Mouse (Mus musculus): ENCODE results near the gene Rtn1. TPM values are rescaled to one million over a fixed set of nuclear protein-coding genes. Genes with fewer than 3 reads are reported as not detected.

Rtn1 gene
- total RNA-seq, 2 experiments from 2014 or later: not detected

DNA sequence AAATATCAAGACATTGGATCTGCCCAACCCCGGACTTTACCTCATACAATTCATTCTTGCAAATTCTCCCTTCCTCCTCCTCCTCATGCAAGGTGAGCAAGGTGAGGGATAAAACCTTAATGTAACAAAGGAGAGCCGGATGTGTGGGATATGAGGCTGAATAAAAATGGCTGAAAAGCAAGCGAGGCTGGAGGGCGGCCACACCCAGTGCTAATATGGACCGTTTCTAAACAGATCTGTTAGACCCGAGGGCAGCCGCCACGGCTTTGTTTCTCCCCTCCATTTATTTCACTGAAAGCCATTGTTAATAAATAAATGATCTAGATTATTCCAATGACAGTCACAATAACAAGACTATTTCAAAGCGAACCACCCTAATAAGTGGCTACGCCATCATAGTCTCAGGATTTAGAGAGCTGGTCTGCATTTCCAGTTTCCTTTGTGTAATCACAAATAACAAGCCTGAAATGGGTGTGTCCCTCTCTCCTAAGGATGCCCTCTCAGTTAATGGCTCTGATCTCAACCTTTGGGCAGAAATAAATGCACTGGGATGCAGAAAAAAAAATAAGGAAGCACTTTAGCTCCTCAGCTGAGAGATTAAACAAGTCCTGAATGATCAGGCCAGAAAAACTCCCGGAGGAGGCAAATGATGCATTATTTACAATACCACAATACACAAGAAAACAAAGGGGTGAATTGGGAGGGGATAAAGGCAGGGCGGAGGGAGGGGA, 173.1 kb downstream of the Rtn1 start:
- ATAC-seq (replicated peaks; ENCODE audit: low FRiP score, poor library complexity, severe bottlenecking): no peak

DNA sequence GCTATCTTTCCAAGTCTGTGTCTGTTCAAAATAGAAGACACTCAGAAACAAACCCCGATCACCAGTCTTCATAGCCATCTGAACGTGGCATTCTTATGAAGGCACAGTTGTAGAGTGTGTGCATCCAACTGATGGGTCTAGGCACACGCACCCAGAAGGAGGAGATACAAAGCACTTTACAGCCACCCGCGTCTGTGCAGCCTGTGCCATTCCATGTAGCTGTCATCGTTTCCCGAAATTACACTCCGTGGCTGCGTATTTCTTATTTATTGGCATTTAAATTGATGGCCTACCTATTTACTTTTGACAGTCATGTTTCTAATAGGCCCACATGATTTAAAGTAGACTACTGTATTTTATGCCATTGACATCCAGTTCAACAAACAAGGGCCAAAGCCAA, 173.9 kb downstream of the Rtn1 start:
- no peak for ATAC-seq (replicated peaks; ENCODE audit: low FRiP score, poor library complexity, severe bottlenecking)

DNA sequence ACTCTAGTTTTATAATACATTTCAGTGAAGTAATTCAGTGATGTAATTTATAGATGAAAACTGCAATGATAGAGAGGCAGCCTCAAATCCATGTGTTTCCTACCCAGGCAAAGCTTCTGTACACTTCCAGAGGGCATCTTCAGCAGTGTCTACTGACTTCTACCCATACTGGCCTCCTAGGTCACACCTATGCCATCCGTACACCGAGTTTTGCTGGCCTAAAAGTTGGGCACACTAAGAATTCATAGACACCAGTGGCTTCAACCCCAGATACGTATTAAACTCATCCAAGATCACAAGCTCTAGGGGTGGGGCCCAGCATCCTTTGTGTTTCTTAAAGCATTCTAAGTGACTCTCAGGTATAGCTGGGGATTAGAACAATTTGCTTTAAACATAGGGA, 174.7 kb downstream of the Rtn1 start:
- no peak for ATAC-seq (replicated peaks; ENCODE audit: low FRiP score, poor library complexity, severe bottlenecking)

DNA sequence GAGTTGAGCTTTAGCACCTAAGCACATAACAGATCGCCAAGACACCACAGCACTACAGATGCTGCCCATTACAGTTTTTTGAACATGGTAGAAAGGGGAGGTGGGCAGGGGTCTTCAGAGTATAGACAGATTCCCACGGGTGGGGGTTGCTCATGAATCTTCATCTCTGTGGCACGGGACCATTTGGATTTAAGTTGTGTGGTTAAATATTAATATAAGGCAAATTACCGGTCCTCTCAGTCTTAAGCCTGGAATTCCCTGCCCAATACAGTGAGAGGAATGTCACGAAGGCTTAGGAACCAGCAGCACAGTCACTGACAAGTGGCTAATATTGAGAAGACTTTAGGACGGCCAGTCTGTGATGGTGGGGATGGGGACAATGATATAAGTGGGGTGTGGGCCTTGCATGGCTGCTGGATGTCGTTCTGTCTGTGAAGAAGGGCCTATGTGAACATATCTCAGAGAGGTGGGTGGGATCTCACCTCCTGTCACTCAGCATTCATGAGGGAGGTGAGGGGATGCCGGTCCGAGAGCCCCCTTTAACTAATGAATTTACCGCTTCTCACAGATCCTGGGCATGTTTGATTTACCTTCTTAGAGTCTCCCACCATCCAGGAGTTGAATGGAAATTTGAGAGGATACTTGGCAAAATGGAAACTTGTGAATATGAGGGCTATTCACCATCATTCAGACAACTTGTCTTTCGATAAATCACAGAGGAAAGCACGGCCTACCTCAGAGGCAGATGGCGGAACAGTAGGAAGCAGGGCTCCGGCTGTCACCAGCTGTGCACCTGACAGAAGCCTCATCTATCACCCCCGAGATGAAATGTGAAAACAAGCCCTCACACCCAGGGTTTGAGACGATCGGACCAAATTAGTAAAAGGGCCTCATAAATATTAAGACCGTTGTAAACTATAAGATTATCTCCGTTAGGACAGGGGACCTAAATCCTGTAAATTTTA, 175.7 kb downstream of the Rtn1 start:
- no peak for ATAC-seq (replicated peaks; ENCODE audit: low FRiP score, poor library complexity, severe bottlenecking)

DNA sequence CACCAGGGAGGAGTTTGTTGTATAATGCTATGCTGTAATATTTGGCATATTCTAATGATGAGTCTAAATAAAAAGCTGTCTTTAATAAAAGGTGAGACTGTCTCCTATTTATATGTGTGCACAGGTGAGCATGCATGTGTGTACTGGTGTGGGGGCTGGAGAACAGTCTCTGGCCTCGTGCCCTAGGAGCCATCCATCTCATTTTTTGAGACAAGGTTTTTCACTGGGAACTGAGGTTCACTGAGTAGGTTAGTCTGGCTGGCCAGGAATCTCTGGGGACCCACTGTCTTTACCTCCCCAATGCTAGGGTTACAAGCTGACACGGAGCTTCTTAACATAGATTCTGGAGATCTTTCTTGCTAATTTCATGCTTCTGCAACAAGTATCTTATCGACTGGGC, 176.7 kb downstream of the Rtn1 start:
- no peak for ATAC-seq (replicated peaks; ENCODE audit: low FRiP score, poor library complexity, severe bottlenecking)

DNA sequence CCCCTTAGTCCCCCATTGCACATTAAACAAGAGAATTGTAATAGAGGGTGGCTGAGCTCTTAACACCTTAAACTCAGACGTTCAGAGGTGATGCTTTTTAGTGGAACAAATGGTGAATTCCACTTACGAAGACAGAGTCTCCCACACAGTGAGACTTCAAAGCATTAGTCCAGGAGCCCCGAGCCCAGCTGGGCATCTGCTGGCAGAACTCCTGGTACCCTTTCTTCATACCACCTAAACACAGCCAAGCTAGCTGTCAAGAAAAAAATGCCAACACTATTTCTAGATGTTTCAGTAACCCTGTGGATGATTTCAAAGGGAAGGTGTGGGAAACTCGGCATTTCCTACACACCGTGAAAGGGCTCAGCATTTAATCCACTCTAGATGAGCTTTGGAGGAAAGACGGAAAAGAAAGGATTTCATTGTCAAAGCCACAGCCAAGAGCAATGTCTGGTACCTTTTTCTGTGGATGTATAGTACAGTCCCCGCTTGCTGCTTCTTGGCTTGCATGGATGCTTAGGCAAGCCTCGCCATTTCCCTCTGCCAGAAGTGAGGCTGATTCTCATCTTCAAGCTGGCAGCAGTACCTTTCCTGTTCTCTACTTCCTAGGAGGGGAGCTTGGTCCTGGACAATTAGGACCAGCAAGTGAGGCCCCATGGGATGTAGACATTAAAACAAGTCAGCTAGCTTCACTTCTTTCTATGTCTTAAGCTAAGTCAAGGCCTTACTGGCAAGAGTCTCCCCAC, 179.2 kb downstream of the Rtn1 start:
- ATAC-seq (replicated peaks; ENCODE audit: low FRiP score, poor library complexity, severe bottlenecking): no peak

DNA sequence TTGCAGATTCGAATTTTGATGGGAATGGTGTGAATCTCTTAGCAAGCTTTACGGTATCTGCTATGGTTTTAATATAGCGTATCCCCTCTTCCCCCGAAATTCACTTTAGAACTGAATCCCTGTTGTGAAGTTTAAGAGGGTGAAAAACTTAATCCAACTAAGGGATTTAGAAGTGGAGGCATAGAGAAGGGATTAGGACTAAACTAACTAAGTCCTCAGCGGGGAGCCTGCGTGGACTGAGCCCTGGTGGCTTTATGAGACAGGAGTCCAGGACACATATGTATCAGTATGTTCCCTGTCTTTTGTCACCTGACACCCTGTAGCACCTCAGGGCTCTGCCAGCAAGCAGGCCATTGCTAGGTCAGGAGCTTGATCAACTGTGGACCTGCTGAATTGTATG, 181.1 kb downstream of the Rtn1 start:
- ATAC-seq (replicated peaks; ENCODE audit: low FRiP score, poor library complexity, severe bottlenecking): no peak

DNA sequence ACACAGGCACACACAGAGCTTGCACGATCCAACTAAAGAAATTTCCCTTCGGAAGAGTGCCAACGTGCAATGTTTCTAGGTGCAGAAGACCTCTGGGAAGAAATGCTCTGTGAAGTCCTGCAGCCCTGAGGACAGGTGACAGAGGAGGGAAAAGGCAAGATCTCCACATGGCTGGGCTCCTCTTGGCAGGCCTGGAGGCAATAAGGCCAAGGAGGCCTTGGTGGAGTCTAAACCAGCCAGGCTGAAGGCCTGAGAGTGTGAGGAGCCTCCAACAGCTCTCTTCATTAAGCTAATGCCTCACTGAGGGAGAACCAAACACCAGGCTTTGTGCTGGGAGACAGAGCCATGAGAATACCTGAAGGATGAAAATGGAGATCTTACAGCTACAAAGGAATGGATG, 183.5 kb downstream of the Rtn1 start:
- ATAC-seq (replicated peaks; ENCODE audit: low FRiP score, poor library complexity, severe bottlenecking): no peak

DNA sequence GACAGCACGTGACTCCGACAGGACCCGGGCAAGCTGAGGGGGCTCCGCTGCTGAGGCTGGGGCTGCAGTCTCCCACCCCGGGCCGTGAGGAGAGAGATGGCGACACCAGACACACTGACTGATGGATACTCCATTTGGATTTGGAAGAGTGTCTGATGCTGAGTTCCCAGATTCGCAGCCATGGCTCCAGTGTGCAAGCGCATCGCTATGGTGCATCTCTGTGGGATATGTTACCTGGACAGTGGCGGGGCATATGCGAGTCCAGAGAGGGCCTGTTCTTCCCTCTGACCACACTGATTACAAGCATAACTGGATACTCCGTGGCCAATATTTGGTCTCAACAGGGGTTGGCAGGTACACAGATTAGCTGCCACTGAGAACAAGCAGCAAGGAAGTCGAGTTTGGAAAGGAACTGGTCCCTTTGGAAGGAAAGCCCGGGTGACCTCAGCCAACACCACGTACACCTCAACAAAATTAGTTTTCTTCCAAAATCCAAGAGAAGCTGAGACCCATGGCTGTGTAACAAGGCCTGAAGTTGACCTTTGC, 185.2 kb downstream of the Rtn1 start:
- ATAC-seq (replicated peaks; ENCODE audit: low FRiP score, poor library complexity, severe bottlenecking): no peak

DNA sequence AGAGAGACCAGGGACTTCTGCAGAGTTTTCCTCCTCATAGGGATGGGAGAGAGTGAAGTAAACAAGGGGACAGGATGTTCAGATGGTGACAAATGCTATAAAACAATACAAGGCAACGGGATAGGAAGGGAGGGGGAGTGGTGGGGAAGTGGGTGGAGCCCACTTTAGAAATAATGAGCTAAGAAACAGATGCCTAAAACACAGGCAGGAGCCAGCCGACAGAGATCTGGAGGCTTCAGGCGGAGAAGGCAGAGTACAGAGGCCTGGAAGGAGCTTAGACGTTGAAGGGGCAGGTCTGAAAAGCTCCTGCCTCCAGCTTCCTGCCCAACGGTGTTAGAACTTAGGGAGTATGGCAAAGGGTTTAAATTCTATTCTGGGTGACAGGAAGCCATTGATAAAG, 195.3 kb downstream of the Rtn1 start:
- ATAC-seq (replicated peaks; ENCODE audit: low FRiP score, poor library complexity, severe bottlenecking): no peak

DNA sequence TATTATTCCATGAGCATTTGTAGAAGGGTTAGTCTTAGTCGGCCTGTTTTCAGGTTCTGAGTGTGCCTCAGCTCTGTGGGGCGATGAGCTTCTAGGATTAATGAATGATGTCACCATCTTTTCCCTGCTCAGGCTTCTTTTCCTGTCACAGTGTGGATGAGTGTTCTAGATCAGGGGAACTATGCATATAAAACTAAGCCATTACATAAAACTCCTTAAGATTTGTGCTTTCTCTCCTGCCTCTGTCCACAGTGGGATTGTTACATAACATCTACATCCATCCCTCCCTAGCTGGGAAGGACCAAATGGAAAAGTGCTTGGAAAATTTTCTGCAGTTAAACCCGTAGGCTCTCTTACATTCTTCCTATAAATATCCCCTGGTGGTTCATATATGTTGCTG, 208.0 kb downstream of the Rtn1 start:
- no peak for ATAC-seq (replicated peaks; ENCODE audit: low FRiP score, poor library complexity, severe bottlenecking)

DNA sequence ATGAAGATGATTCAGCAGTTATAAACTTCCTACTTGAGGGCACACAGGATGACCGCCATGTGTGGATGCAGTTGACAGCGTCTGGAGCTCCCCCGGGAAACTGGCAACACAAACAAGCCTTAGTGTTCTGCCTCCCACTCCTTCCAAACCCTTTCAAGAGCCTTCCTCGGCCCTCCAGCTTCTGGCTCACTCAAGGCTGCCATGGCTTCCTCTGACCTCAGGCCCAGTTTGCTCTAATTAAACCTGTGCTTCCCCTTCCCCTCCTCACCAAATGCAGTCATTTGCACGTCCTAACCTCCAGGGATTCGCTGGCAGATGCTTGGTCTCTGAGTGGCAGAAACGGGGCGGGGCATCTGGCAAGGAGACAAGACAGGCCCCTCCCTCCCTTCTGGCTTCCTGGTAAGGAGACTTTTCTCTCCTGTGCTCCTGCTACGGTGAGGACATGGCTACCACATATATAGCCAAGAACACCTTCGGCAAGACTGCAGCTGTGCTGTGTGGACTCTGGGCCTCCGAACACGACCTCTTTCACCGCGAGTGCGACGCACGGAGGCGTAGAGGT, 210.8 kb downstream of the Rtn1 start:
- ATAC-seq (replicated peaks; ENCODE audit: low FRiP score, poor library complexity, severe bottlenecking): no peak

DNA sequence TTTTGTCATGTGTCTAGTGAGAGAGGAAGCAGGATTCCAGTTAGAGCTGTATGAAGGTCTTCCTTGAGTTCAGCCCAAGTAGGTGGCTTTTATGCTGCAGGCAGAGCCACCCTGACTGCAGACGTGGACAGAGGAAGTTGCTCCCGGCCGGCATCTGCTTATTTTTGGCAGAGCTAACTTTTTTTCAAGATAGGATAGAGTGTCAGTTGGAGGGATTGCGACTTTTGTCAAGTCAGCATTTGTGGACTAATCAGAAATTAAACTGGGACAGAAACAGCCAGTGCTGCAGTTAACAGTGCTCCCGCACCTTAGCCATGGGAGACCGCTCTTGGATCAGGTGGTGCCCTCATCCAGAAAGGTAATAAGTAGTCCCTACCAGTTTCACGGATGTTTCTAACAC, 211.4 kb downstream of the Rtn1 start:
- ATAC-seq (replicated peaks; ENCODE audit: low FRiP score, poor library complexity, severe bottlenecking): no peak

DNA sequence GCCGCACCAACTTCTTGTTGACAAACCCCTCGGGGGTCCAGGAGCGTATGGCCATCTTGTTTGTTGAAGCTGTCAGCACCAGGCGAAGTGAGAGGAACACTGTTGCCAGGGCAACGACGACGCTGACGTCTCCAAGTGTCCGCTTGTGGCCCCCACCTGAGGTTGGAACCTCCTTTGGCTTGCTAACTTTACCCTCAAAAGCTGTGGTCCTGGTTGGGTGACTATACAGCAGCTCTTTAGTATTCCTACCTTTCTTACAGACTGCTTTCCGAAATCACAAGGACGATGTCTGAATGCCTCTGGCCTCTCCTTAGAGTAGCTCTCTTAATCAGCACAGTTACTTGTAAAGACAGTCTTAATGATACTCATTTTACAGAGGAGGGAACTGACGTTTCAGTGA, 223.9 kb downstream of the Rtn1 start, which contains the start of gene Ccdc175:
Gene Ccdc175 (minus strand): TSS at position 101 of the 400 bp plus-strand sequence.
- ATAC-seq (replicated peaks; ENCODE audit: low FRiP score, poor library complexity, severe bottlenecking): no peak

DNA sequence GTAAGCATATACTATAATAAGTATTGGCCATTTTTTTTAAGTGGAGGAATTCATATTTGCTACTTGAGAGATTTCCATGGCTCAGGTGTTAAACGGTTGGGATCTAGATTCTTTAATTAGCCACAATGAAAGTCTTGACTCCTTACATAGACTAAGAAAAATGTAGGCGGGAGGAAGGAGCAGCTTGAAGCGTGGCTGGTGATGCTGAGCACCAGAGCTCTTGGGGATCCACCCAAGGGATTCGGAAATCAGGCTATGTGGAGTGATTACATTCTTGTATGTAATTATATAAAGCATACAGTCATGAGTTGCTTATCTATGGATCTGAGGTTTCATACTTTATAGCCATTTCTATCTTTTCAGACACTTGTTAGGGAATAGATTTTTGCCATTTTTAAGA, 229.3 kb downstream of the Rtn1 start:
- no peak for ATAC-seq (replicated peaks; ENCODE audit: low FRiP score, poor library complexity, severe bottlenecking)

DNA sequence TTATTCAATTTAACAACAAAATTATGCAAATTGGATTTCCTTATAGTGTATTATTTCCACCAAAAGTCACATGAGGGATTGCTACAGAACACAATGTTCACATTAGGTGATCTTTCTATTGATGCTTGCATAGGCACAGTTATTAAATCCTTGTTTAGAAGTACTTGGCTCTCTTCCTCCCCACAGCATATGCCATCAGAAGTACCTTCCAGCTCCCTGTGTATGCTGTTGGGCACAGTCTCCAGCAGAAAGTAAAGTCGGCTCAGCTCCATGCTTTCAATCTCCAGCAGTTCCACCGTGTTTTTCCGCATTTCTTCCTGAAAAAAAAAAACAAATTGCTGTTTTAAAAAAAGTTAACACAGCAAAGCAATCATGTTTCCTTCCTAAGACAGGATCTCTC, 230.5 kb downstream of the Rtn1 start:
- no peak for ATAC-seq (replicated peaks; ENCODE audit: low FRiP score, poor library complexity, severe bottlenecking)

Data from erythroblast, adult 5-6 weeks (primary cell).